Mouse (Mus musculus): ENCODE measurements at regions not wholly inside any gene's neighbourhood (a gene's known extent, or its start where the extent isn't known, plus 50 kb on each side); places are given as distances from the start of the nearest gene placed in this dataset.

GRCm38 (mm10) chr3:52413187-52413746 is 145.1 kb downstream of the Foxo1 start:
- Histone ChIP-seq H3K36me3 (ENCODE audit: control insufficient read depth, insufficient read depth) (no peaks in the 10 kb centered on the region), H3K4me2 (ENCODE audit: low read depth, low read length) (no peak overlapping the region), H3K27me3 (ENCODE audit: control insufficient read depth, insufficient read depth, low read depth, low read length) (no peaks in the 10 kb centered on the region), H3K9me3 (replicated peaks; ENCODE audit: control insufficient read depth, low read length) (no peaks in the 10 kb centered on the region), H3K27ac (ENCODE audit: low read length) (no peak overlapping the region), H3K9ac (ENCODE audit: low read depth, low read length) (no peak overlapping the region), H3K4me1 (ENCODE audit: control insufficient read depth, low read depth, low read length) (no peaks in the 10 kb centered on the region), H3K4me3 (ENCODE audit: low read depth, low read length) (no peak overlapping the region)
- ATAC-seq (ENCODE audit: low read depth): 0 out of 2 replicates have a peak, but pooled peaks have one; percentile 5
- 22% methylated on average over 10 of the region's 10 CpGs for WGBS (ENCODE audit: insufficient replicate concordance)

- no peaks in the 10 kb centered on the region for H3K36me3 ChIP-seq (ENCODE audit: control insufficient read depth, insufficient read depth)
- H3K27me3 ChIP-seq (ENCODE audit: control insufficient read depth, insufficient read depth, low read depth, low read length): no peaks in the 10 kb centered on the region
- H3K4me1 ChIP-seq (ENCODE audit: control insufficient read depth, low read depth, low read length): no peaks in the 10 kb centered on the region
- no peak overlapping the region for H3K9ac ChIP-seq (ENCODE audit: low read depth, low read length)
- ATAC-seq (ENCODE audit: low read depth): no peak
- H3K27ac ChIP-seq (ENCODE audit: low read length): no peak overlapping the region
- H3K4me2 ChIP-seq (ENCODE audit: low read depth, low read length): no peak overlapping the region
- 65% methylated on average over 5 of the region's 5 CpGs for WGBS (ENCODE audit: insufficient replicate concordance)
- H3K4me3 ChIP-seq (ENCODE audit: low read depth, low read length): no peak overlapping the region
- no peaks in the 10 kb centered on the region for H3K9me3 ChIP-seq (replicated peaks; ENCODE audit: control insufficient read depth, low read length)
Observed at GRCm38 (mm10) chr3:52411356-52411755, 143.2 kb downstream of the Foxo1 start.

GRCm38 (mm10) chr3:52409465-52409864 is 141.3 kb downstream of the Foxo1 start:
- no peak overlapping the region for H3K4me2 ChIP-seq (ENCODE audit: low read depth, low read length)
- H3K4me1 ChIP-seq (ENCODE audit: control insufficient read depth, low read depth, low read length): no peaks in the 10 kb centered on the region
- H3K9ac ChIP-seq (ENCODE audit: low read depth, low read length): no peak overlapping the region
- no peaks in the 10 kb centered on the region for H3K9me3 ChIP-seq (replicated peaks; ENCODE audit: control insufficient read depth, low read length)
- ATAC-seq (ENCODE audit: low read depth): no peak
- H3K4me3 ChIP-seq (ENCODE audit: low read depth, low read length): no peak overlapping the region
- H3K27ac ChIP-seq (ENCODE audit: low read length): no peak overlapping the region
- 54% methylated on average over 7 of the region's 7 CpGs for WGBS (ENCODE audit: insufficient replicate concordance)
- H3K36me3 ChIP-seq (ENCODE audit: control insufficient read depth, insufficient read depth): no peaks in the 10 kb centered on the region
- no peaks in the 10 kb centered on the region for H3K27me3 ChIP-seq (ENCODE audit: control insufficient read depth, insufficient read depth, low read depth, low read length)

GRCm38 (mm10) chr3:52406778-52407318 is 138.7 kb downstream of the Foxo1 start:
- Histone ChIP-seq H3K9ac (ENCODE audit: low read depth, low read length) (no peak overlapping the region), H3K4me1 (ENCODE audit: control insufficient read depth, low read depth, low read length) (no peaks in the 10 kb centered on the region), H3K4me2 (ENCODE audit: low read depth, low read length) (no peak overlapping the region), H3K27me3 (ENCODE audit: control insufficient read depth, insufficient read depth, low read depth, low read length) (no peaks in the 10 kb centered on the region), H3K27ac (ENCODE audit: low read length) (no peak overlapping the region), H3K36me3 (ENCODE audit: control insufficient read depth, insufficient read depth) (no peaks in the 10 kb centered on the region), H3K4me3 (ENCODE audit: low read depth, low read length) (no peak overlapping the region), H3K9me3 (replicated peaks; ENCODE audit: control insufficient read depth, low read length) (no peaks in the 10 kb centered on the region)
- 66% methylated on average over 5 of the region's 5 CpGs for WGBS (ENCODE audit: insufficient replicate concordance)
- no peak for ATAC-seq (ENCODE audit: low read depth)

DNA sequence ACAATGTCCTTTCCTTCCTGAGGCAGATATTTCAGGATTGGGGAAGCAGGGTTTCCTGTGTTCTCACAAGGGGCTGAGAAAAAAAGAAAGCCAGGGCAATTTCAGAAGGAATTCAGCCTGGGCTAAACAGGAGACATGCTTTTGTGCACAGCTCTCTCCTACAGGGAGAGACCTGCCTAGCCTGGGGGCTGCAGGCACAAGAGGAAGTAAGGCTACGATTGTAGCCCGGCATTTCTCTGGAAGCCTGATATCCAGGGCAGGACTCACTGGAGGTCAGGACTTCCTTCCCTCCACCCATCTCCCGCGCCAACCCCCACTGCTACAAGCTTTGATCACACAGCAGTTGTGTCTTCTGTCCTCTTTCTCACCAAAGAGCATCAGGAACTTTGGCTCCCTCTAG is 136.5 kb downstream of the Foxo1 start:
- no peak overlapping the region for H3K27ac ChIP-seq (ENCODE audit: low read length)
- H3K4me2 ChIP-seq (ENCODE audit: low read depth, low read length): no peak overlapping the region
- no peaks in the 10 kb centered on the region for H3K9me3 ChIP-seq (replicated peaks; ENCODE audit: control insufficient read depth, low read length)
- no peaks in the 10 kb centered on the region; the same call in none of the 2 replicates for H3K4me1 ChIP-seq (ENCODE audit: control insufficient read depth, low read depth, low read length)
- ATAC-seq (ENCODE audit: low read depth): peak; percentile 35; the same call in 1 of the 2 replicates
- 8% methylated on average over 4 of the region's 4 CpGs for WGBS (ENCODE audit: insufficient replicate concordance)
- no peaks in the 10 kb centered on the region for H3K27me3 ChIP-seq (ENCODE audit: control insufficient read depth, insufficient read depth, low read depth, low read length)
- H3K36me3 ChIP-seq (ENCODE audit: control insufficient read depth, insufficient read depth): no peaks in the 10 kb centered on the region
- no peak overlapping the region for H3K9ac ChIP-seq (ENCODE audit: low read depth, low read length)
- no peak overlapping the region for H3K4me3 ChIP-seq (ENCODE audit: low read depth, low read length)

- 78% methylated on average over 4 of the region's 4 CpGs for WGBS (ENCODE audit: insufficient replicate concordance)
- Histone ChIP-seq H3K4me1 (ENCODE audit: control insufficient read depth, low read depth, low read length) (no peaks in the 10 kb centered on the region; the same call in none of the 2 replicates), H3K4me3 (ENCODE audit: low read depth, low read length) (no peak overlapping the region), H3K9ac (ENCODE audit: low read depth, low read length) (no peak overlapping the region), H3K27ac (ENCODE audit: low read length) (no peak overlapping the region), H3K27me3 (ENCODE audit: control insufficient read depth, insufficient read depth, low read depth, low read length) (no peaks in the 10 kb centered on the region), H3K9me3 (replicated peaks; ENCODE audit: control insufficient read depth, low read length) (no peaks in the 10 kb centered on the region), H3K4me2 (ENCODE audit: low read depth, low read length) (no peak overlapping the region), H3K36me3 (ENCODE audit: control insufficient read depth, insufficient read depth) (no peaks in the 10 kb centered on the region)
- ATAC-seq (ENCODE audit: low read depth): no peak
Observed at GRCm38 (mm10) chr3:52403032-52403431, 134.9 kb downstream of the Foxo1 start.
